Mouse (Mus musculus) neural tube, embryonic 13.5 days (tissue): ENCODE measurements around the gene Rab40b. TPM values are rescaled to one million over a fixed set of nuclear protein-coding genes. Genes with fewer than 3 reads are reported as not detected.

Source experiments
- ATAC-seq: fragments of 200-750 bp; cut with Nextera tagmentation; 2 replicates; pipeline ENCODE4 v1.8.0; 2017; ENCODE audit warnings: low read depth, mild to moderate bottlenecking, moderate TSS enrichment, moderate library complexity
- H3K27ac ChIP-seq: fragments of 300-500 bp; sonication (generic); replicated peaks from 2 replicates; pipeline ENCODE4 v1.5.1; 2015; ENCODE audit warnings: moderate library complexity, mild to moderate bottlenecking, inconsistent platforms
- H3K27me3 ChIP-seq: fragments of 300-500 bp; sonication (generic); 2 replicates; pipeline ENCODE4 v1.6.1; 2015; ENCODE audit warnings: mild to moderate bottlenecking, inconsistent platforms
- H3K36me3 ChIP-seq: fragments of 300-500 bp; sonication (generic); 2 replicates; pipeline ENCODE4 v1.6.1; 2015; ENCODE audit warnings: mild to moderate bottlenecking, inconsistent platforms
- H3K4me1 ChIP-seq: fragments of 300-500 bp; sonication (generic); replicated peaks from 2 replicates; pipeline ENCODE4 v1.6.1; 2015; ENCODE audit warnings: inconsistent platforms
- H3K4me2 ChIP-seq: fragments of 300-500 bp; sonication (generic); 2 replicates; pipeline ENCODE4 v1.6.1; 2015; ENCODE audit warnings: inconsistent platforms, mild to moderate bottlenecking, moderate library complexity
- H3K4me3 ChIP-seq: fragments of 300-500 bp; sonication (generic); 2 replicates; pipeline ENCODE4 v1.5.1; 2015; ENCODE audit warnings: mild to moderate bottlenecking, inconsistent platforms
- H3K9ac ChIP-seq: fragments of 300-500 bp; sonication (generic); 2 replicates; pipeline ENCODE4 v1.6.1; 2015; ENCODE audit warnings: moderate library complexity, mild to moderate bottlenecking, inconsistent platforms
- H3K9me3 ChIP-seq: fragments of 300-500 bp; sonication (generic); 2 replicates; pipeline ENCODE4 v1.6.1; 2016; ENCODE audit warnings: inconsistent platforms
- WGBS: fragments of 180-500 bp; shearing (Covaris S2); methylation state at CpG from one replicate; pipeline ENCODE4 v1.1.7; 2015; 5-methylcytosine and 5-hydroxymethylcytosine counted together
- polyA plus RNA-seq: library from polyadenylated mRNA; unstranded; fragments of >200 nt; fragmentation: Nextera tagmentation; extraction: Ambion mirVana; gene quantifications from 2 replicates; pipeline ENCODE4 v1.2.1, GENCODE M21; 2015

Gene Rab40b
- 10.1 and 11.1 TPM in 2 replicates for polyA plus RNA-seq

- 2% methylated on average over 61 of the region's 61 CpGs for WGBS
- peak within 1 kb of the TSS; percentile 87 for H3K4me2 ChIP-seq
- peak within 1 kb of the TSS; percentile 61 for H3K27ac ChIP-seq
- no peaks in the 10 kb centered on the region for H3K9me3 ChIP-seq
- ATAC-seq = peak; percentile 99
- H3K9ac ChIP-seq = peak within 1 kb of the TSS; percentile 78
- H3K27me3 ChIP-seq = peaks cover 13% of the 10 kb centered on the region
- H3K4me3 ChIP-seq = peak within 1 kb of the TSS; percentile 67
- H3K36me3 ChIP-seq = no peaks in the 10 kb centered on the region
- H3K4me1 ChIP-seq = peaks cover 21% of the 10 kb centered on the region
Measured at GRCm38 (mm10) chr11:121387750-121388553, at the start of gene Rab40b. Rab40b (minus strand) TSS chr11:121388251.

GRCm38 (mm10) chr11:121437236-121437635 lies 49.2 kb upstream of the Rab40b start:
- no peaks in the 10 kb centered on the region for H3K9me3 ChIP-seq
- H3K27ac ChIP-seq = no peak overlapping the region
- ATAC-seq = no peak
- H3K4me3 ChIP-seq = no peak overlapping the region
- H3K4me2 ChIP-seq = no peak overlapping the region
- H3K36me3 ChIP-seq = no peaks in the 10 kb centered on the region
- H3K27me3 ChIP-seq = no peaks in the 10 kb centered on the region
- peaks cover 21% of the 10 kb centered on the region for H3K4me1 ChIP-seq
- H3K9ac ChIP-seq = no peak overlapping the region
- WGBS = 77% methylated on average over 5 of the region's 5 CpGs

- peak; percentile 98 for ATAC-seq
Measured at GRCm38 (mm10) chr11:121434156-121435155, 46.4 kb upstream of the Rab40b start, which contains the start of gene Fn3k. Fn3k (plus strand) TSS chr11:121434913.

GRCm38 (mm10) chr11:121433397-121433796 lies 45.3 kb upstream of the Rab40b start:
- Histone ChIP-seq H3K4me3 (no peak overlapping the region), H3K9me3 (no peaks in the 10 kb centered on the region), H3K27me3 (no peaks in the 10 kb centered on the region), H3K4me2 (no peak overlapping the region), H3K9ac (0 out of 2 replicates have a peak overlapping the region, but pooled peaks have one; percentile 70), H3K4me1 (peaks cover 21% of the 10 kb centered on the region), H3K27ac (no peak overlapping the region), H3K36me3 (peaks cover 23% of the 10 kb centered on the region)
- 85% methylated on average over 4 of the region's 4 CpGs for WGBS
- no peak for ATAC-seq

More at GRCm38 (mm10) chr11:121434156-121435155, 46.4 kb upstream of the Rab40b start, which contains the start of gene Fn3k:
- WGBS = 8% methylated on average over 30 of the region's 30 CpGs
- Histone ChIP-seq H3K4me1 (peaks cover 21% of the 10 kb centered on the region), H3K4me2 (peak within 1 kb of the TSS; percentile 67), H3K9ac (peak within 1 kb of the TSS; percentile 70), H3K4me3 (peak within 1 kb of the TSS; percentile 43), H3K9me3 (no peaks in the 10 kb centered on the region), H3K36me3 (peaks cover 12% of the 10 kb centered on the region), H3K27me3 (no peaks in the 10 kb centered on the region), H3K27ac (peak within 1 kb of the TSS; percentile 30)

- 0 out of 2 replicates have a peak, but pooled peaks cover 5% of the 10 kb centered on the region for H3K36me3 ChIP-seq
- WGBS = under 1% methylated on average over 28 of the region's 28 CpGs
- no peaks in the 10 kb centered on the region for H3K9me3 ChIP-seq
- peak overlapping the region; percentile 73 for H3K4me3 ChIP-seq
- no peaks in the 10 kb centered on the region for H3K27me3 ChIP-seq
- H3K4me2 ChIP-seq = peak overlapping the region; percentile 83
- peak overlapping the region; percentile 77 for H3K9ac ChIP-seq
- H3K4me1 ChIP-seq = peaks cover 15% of the 10 kb centered on the region
- ATAC-seq = peak; percentile 80
- H3K27ac ChIP-seq = peak overlapping the region; percentile 35
Measured at GRCm38 (mm10) chr11:121421553-121422173, 33.6 kb upstream of the Rab40b start.

- Histone ChIP-seq H3K9me3 (no peaks in the 10 kb centered on the region), H3K4me2 (peak within 1 kb of the TSS; percentile 83), H3K27me3 (no peaks in the 10 kb centered on the region), H3K36me3 (0 out of 2 replicates have a peak, but pooled peaks cover 2% of the 10 kb centered on the region), H3K4me3 (peak within 1 kb of the TSS; percentile 73), H3K27ac (peak within 1 kb of the TSS; percentile 79), H3K4me1 (peaks cover 15% of the 10 kb centered on the region), H3K9ac (peak within 1 kb of the TSS; percentile 77)
- WGBS = 2% methylated on average over 28 of the region's 28 CpGs
- peak; percentile 100 for ATAC-seq
Measured at GRCm38 (mm10) chr11:121420830-121421552, 32.9 kb upstream of the Rab40b start, which contains the start of gene Fn3krp. Fn3krp (plus strand) TSS chr11:121421401.

GRCm38 (mm10) chr11:121420379-121420778 lies 32.3 kb upstream of the Rab40b start:
- no peaks in the 10 kb centered on the region for H3K27me3 ChIP-seq
- H3K4me2 ChIP-seq = peak overlapping the region; percentile 83
- no peaks in the 10 kb centered on the region for H3K36me3 ChIP-seq
- H3K4me1 ChIP-seq = peaks cover 15% of the 10 kb centered on the region
- H3K4me3 ChIP-seq = peak overlapping the region; percentile 73; the same call in 1 of the 2 replicates
- H3K9me3 ChIP-seq = no peaks in the 10 kb centered on the region
- no peak for ATAC-seq
- 57% methylated on average over 5 of the region's 5 CpGs for WGBS
- H3K27ac ChIP-seq = no peak overlapping the region
- peak overlapping the region; percentile 66; the same call in 1 of the 2 replicates for H3K9ac ChIP-seq

GRCm38 (mm10) chr11:121418932-121419331 lies 30.9 kb upstream of the Rab40b start:
- ATAC-seq = no peak
- Histone ChIP-seq H3K4me2 (no peak overlapping the region), H3K4me3 (no peak overlapping the region), H3K27ac (no peak overlapping the region), H3K9ac (no peak overlapping the region), H3K36me3 (no peaks in the 10 kb centered on the region), H3K27me3 (no peaks in the 10 kb centered on the region), H3K4me1 (peaks cover 15% of the 10 kb centered on the region), H3K9me3 (no peaks in the 10 kb centered on the region)
- 78% methylated on average over 2 of the region's 2 CpGs for WGBS

GRCm38 (mm10) chr11:121417971-121418370 lies 29.9 kb upstream of the Rab40b start:
- H3K27ac ChIP-seq = no peak overlapping the region
- no peak overlapping the region for H3K4me2 ChIP-seq
- H3K36me3 ChIP-seq = no peaks in the 10 kb centered on the region
- no peaks in the 10 kb centered on the region for H3K9me3 ChIP-seq
- ATAC-seq = no peak
- peaks cover 15% of the 10 kb centered on the region for H3K4me1 ChIP-seq
- no peaks in the 10 kb centered on the region for H3K27me3 ChIP-seq
- H3K4me3 ChIP-seq = no peak overlapping the region
- WGBS = 91% methylated on average over 5 of the region's 5 CpGs
- H3K9ac ChIP-seq = no peak overlapping the region

GRCm38 (mm10) chr11:121415351-121415750 lies 27.3 kb upstream of the Rab40b start:
- 75% methylated on average over 5 of the region's 5 CpGs for WGBS
- H3K4me1 ChIP-seq = peaks cover 1% of the 10 kb centered on the region; the same call in 1 of the 2 replicates
- no peak overlapping the region for H3K9ac ChIP-seq
- no peak overlapping the region for H3K4me2 ChIP-seq
- no peak for ATAC-seq
- no peaks in the 10 kb centered on the region for H3K9me3 ChIP-seq
- H3K27ac ChIP-seq = no peak overlapping the region
- no peaks in the 10 kb centered on the region for H3K27me3 ChIP-seq
- no peak overlapping the region for H3K4me3 ChIP-seq
- no peaks in the 10 kb centered on the region for H3K36me3 ChIP-seq

- H3K36me3 ChIP-seq = no peaks in the 10 kb centered on the region
- no peaks in the 10 kb centered on the region for H3K9me3 ChIP-seq
- WGBS = 87% methylated on average over 5 of the region's 5 CpGs
- H3K27ac ChIP-seq = no peak overlapping the region
- H3K4me3 ChIP-seq = no peak overlapping the region
- no peaks in the 10 kb centered on the region for H3K4me1 ChIP-seq
- ATAC-seq = no peak
- H3K27me3 ChIP-seq = no peaks in the 10 kb centered on the region
- H3K9ac ChIP-seq = no peak overlapping the region
- no peak overlapping the region for H3K4me2 ChIP-seq
Measured at GRCm38 (mm10) chr11:121414762-121415161, 26.7 kb upstream of the Rab40b start.
